Mouse (Mus musculus): ENCODE data around the gene Gm6502. TPM values are rescaled to one million over a fixed set of nuclear protein-coding genes. Genes with fewer than 3 reads are reported as not detected.
"Not testable (repeated sequence)": the region's sequence is repeated elsewhere in the genome, so short reads cannot be mapped to it uniquely, and the experiment has no call there.

The Gm6502 gene
- total RNA-seq (2015) (not detected in 2 replicates), total RNA-seq (2017) (not detected in 2 replicates)

- not testable (repeated sequence) for ATAC-seq (ENCODE audit: poor library complexity, severe bottlenecking)
These were observed at the start of gene Gm6502 for GRCm38 (mm10) chr5:94314135-94314534. Gene Gm6502, plus strand, starts transcription at chr5:94314435.

GRCm38 (mm10) chr5:94306696-94307095 is 7.5 kb upstream of the Gm6502 start, which contains the start of gene A430089I19Rik:
Gene A430089I19Rik, minus strand, starts transcription at chr5:94306796.
- ATAC-seq (ENCODE audit: poor library complexity, severe bottlenecking) = not testable (repeated sequence)

- not testable (repeated sequence) for ATAC-seq (ENCODE audit: poor library complexity, severe bottlenecking)
These were observed 25.2 kb downstream of the Gm6502 start, which contains the start of gene AA792892 for GRCm38 (mm10) chr5:94339449-94339848. Gene AA792892, plus strand, starts transcription at chr5:94339749.

Other genes starting within 250 kb of the Gm6502 start
- gene BC061212, start 243.9 kb upstream of the Gm6502 start, total RNA-seq (2015) = not detected in 2 replicates
- gene BC061212, start 243.9 kb upstream of the Gm6502 start, total RNA-seq (2017) = not detected in 2 replicates
- gene Gm6351, start 238.1 kb upstream of the Gm6502 start, total RNA-seq (2015) = not detected in 2 replicates
- not detected in 2 replicates for gene Gm6351, start 238.1 kb upstream of the Gm6502 start, total RNA-seq (2017)
- not detected in 2 replicates for gene Gm3106, start 96.4 kb upstream of the Gm6502 start, total RNA-seq (2015)
- not detected in 2 replicates for gene Gm3106, start 96.4 kb upstream of the Gm6502 start, total RNA-seq (2017)
- gene A430089I19Rik, start 7.6 kb upstream of the Gm6502 start, total RNA-seq (2015) = not detected in 2 replicates
- gene A430089I19Rik, start 7.6 kb upstream of the Gm6502 start, total RNA-seq (2017) = not detected in 2 replicates
- not detected in 2 replicates for gene AA792892, start 25.3 kb downstream of the Gm6502 start, total RNA-seq (2015)
- not detected in 2 replicates for gene AA792892, start 25.3 kb downstream of the Gm6502 start, total RNA-seq (2017)
- gene Gm7682, start 131.3 kb downstream of the Gm6502 start, total RNA-seq (2015) = not detected in 2 replicates
- not detected in 2 replicates for gene Gm7682, start 131.3 kb downstream of the Gm6502 start, total RNA-seq (2017)
- gene Gm3139, start 211.9 kb downstream of the Gm6502 start, total RNA-seq (2015) = not detected in 2 replicates
- not detected in 2 replicates for gene Gm3139, start 211.9 kb downstream of the Gm6502 start, total RNA-seq (2017)